Mouse (Mus musculus) inflammation-experienced regulatory T-cells, adult 6 months (primary cell): ENCODE measurements around the gene Olfr1274-ps. TPM values are rescaled to one million over a fixed set of nuclear protein-coding genes. Genes with fewer than 3 reads are reported as not detected.
"Not testable (repeated sequence)": the region's sequence is repeated elsewhere in the genome, so short reads cannot be mapped to it uniquely, and the experiment has no call there.

Source experiments
- ATAC-seq: one replicate; pipeline ENCODE4 v1.8.0; 2017
- polyA plus RNA-seq, 3 experiments: library from polyadenylated mRNA; unstranded; fragments of 100-300 nt; shearing (Covaris generic); gene quantifications; one replicate each; pipeline ENCODE4 v1.2.1; 2017

Gene Olfr1274-ps
- polyA plus RNA-seq: not detected

GRCm38 (mm10) chr2:90398633-90399107 is at the start of gene Olfr1274-ps:
TSS of gene Olfr1274-ps (plus strand) at chr2:90398683.
- not testable (repeated sequence) for ATAC-seq

GRCm38 (mm10) chr2:90351047-90351446 is 47.4 kb upstream of the Olfr1274-ps start:
- ATAC-seq: not testable (repeated sequence)

GRCm38 (mm10) chr2:90351540-90351939 is 46.9 kb upstream of the Olfr1274-ps start:
- not testable (repeated sequence) for ATAC-seq

- ATAC-seq: not testable (repeated sequence)
Measured at GRCm38 (mm10) chr2:90359229-90359628, 39.3 kb upstream of the Olfr1274-ps start.

- not testable (repeated sequence) for ATAC-seq
Measured at GRCm38 (mm10) chr2:90360199-90360598, 38.3 kb upstream of the Olfr1274-ps start.

- ATAC-seq: not testable (repeated sequence)
Measured at GRCm38 (mm10) chr2:90414110-90414821, 15.8 kb downstream of the Olfr1274-ps start.

GRCm38 (mm10) chr2:90422282-90422681 is 23.8 kb downstream of the Olfr1274-ps start:
- not testable (repeated sequence) for ATAC-seq

GRCm38 (mm10) chr2:90424937-90425336 is 26.5 kb downstream of the Olfr1274-ps start:
- ATAC-seq: not testable (repeated sequence)

- not testable (repeated sequence) for ATAC-seq
Measured at GRCm38 (mm10) chr2:90428988-90429717, 30.7 kb downstream of the Olfr1274-ps start.

GRCm38 (mm10) chr2:90429782-90430181 is 31.3 kb downstream of the Olfr1274-ps start:
- not testable (repeated sequence) for ATAC-seq

- ATAC-seq: not testable (repeated sequence)
Measured at GRCm38 (mm10) chr2:90437453-90437852, 39.0 kb downstream of the Olfr1274-ps start.

GRCm38 (mm10) chr2:90440169-90440568 is 41.7 kb downstream of the Olfr1274-ps start:
- not testable (repeated sequence) for ATAC-seq

- not testable (repeated sequence) for ATAC-seq
Measured at GRCm38 (mm10) chr2:90441811-90442210, 43.3 kb downstream of the Olfr1274-ps start.

- no peak for ATAC-seq
Measured at GRCm38 (mm10) chr2:90443811-90444210, 45.3 kb downstream of the Olfr1274-ps start.

- no peak for ATAC-seq
Measured at GRCm38 (mm10) chr2:90448967-90449740, 50.7 kb downstream of the Olfr1274-ps start.

GRCm38 (mm10) chr2:90452380-90452779 is 53.9 kb downstream of the Olfr1274-ps start:
- no peak for ATAC-seq

Other genes starting within 250 kb of the Olfr1274-ps start
- gene Olfr1270, start 245.6 kb upstream of the Olfr1274-ps start, polyA plus RNA-seq: not detected
- gene Olfr1506, start 174.2 kb upstream of the Olfr1274-ps start, polyA plus RNA-seq: not detected
- gene Olfr142, start 141.1 kb upstream of the Olfr1274-ps start, polyA plus RNA-seq: not detected
- gene Olfr1271, start 127.7 kb upstream of the Olfr1274-ps start, polyA plus RNA-seq: under 1 TPM in 1 of 3 experiments, not detected in 2; 0.05 TPM
- not detected for gene Olfr1272, start 105.8 kb upstream of the Olfr1274-ps start, polyA plus RNA-seq
- not detected for gene Gm13769, start 76.5 kb upstream of the Olfr1274-ps start, polyA plus RNA-seq
- 1 to 10 TPM; 4.2 to 5.4 (median 4.8) TPM for gene Ptprj, start 182.0 kb downstream of the Olfr1274-ps start, polyA plus RNA-seq